Mouse (Mus musculus): ENCODE measurements around the gene Pde9a.
A peak's percentile ranks its signal among the peaks of the same experiment; 100 is the strongest.

Pde9a gene

GRCm38 (mm10) chr17:31389432-31390050, 3.5 kb downstream of the Pde9a start:
- no peak for DNase-seq

- no peak for DNase-seq
These were observed 5.5 kb downstream of the Pde9a start for GRCm38 (mm10) chr17:31391462-31391861.

GRCm38 (mm10) chr17:31392041-31392440, 6.0 kb downstream of the Pde9a start:
- DNase-seq: no peak

GRCm38 (mm10) chr17:31393811-31394210, 7.8 kb downstream of the Pde9a start:
- DNase-seq: no peak

GRCm38 (mm10) chr17:31400294-31400693, 14.3 kb downstream of the Pde9a start:
- no peak for DNase-seq

GRCm38 (mm10) chr17:31401160-31401559, 15.2 kb downstream of the Pde9a start:
- no peak for DNase-seq

- DNase-seq: no peak
These were observed 16.7 kb downstream of the Pde9a start for GRCm38 (mm10) chr17:31402713-31403112.

GRCm38 (mm10) chr17:31405694-31406227, 19.8 kb downstream of the Pde9a start:
- no peak for DNase-seq

GRCm38 (mm10) chr17:31409741-31410350, 23.8 kb downstream of the Pde9a start:
- peak in 1 of 2 experiments; percentile 46 for DNase-seq

- no peak for DNase-seq
These were observed 29.2 kb downstream of the Pde9a start for GRCm38 (mm10) chr17:31415258-31415657.

- DNase-seq: peak; percentile 79 to 81
These were observed 33.0 kb downstream of the Pde9a start for GRCm38 (mm10) chr17:31418804-31419597.

GRCm38 (mm10) chr17:31419598-31419950, 33.6 kb downstream of the Pde9a start:
- no peak for DNase-seq

GRCm38 (mm10) chr17:31419995-31420394, 34.0 kb downstream of the Pde9a start:
- no peak for DNase-seq

GRCm38 (mm10) chr17:31420658-31421057, 34.6 kb downstream of the Pde9a start:
- DNase-seq: no peak

- DNase-seq: no peak
These were observed 36.4 kb downstream of the Pde9a start for GRCm38 (mm10) chr17:31422381-31422780.

- no peak for DNase-seq
These were observed 37.0 kb downstream of the Pde9a start for GRCm38 (mm10) chr17:31423020-31423419.

- DNase-seq: no peak
These were observed 38.3 kb downstream of the Pde9a start for GRCm38 (mm10) chr17:31424358-31424757.

- DNase-seq: no peak
These were observed 38.8 kb downstream of the Pde9a start for GRCm38 (mm10) chr17:31424798-31425197.

GRCm38 (mm10) chr17:31425827-31426698, 40.1 kb downstream of the Pde9a start:
- no peak for DNase-seq

GRCm38 (mm10) chr17:31429402-31429801, 43.4 kb downstream of the Pde9a start:
- no peak for DNase-seq

- no peak for DNase-seq
These were observed 46.9 kb downstream of the Pde9a start for GRCm38 (mm10) chr17:31432878-31433281.

GRCm38 (mm10) chr17:31433401-31433928, 47.5 kb downstream of the Pde9a start:
- DNase-seq: no peak
